Mouse (Mus musculus) midbrain, embryonic 16.5 days (tissue): ENCODE data around the gene Enpp1. TPM values are rescaled to one million over a fixed set of nuclear protein-coding genes. Genes with fewer than 3 reads are reported as not detected.

Experiments
- ATAC-seq: fragments of 200-750 bp; cut with Nextera tagmentation; 2 replicates; pipeline ENCODE4 v1.8.0; 2017; ENCODE audit warnings: moderate TSS enrichment
- H3K27ac ChIP-seq: fragments of 300-500 bp; sonication (generic); 2 replicates; pipeline ENCODE4 v1.5.1; 2014; ENCODE audit warnings: mild to moderate bottlenecking, low read length, mixed read lengths
- H3K27me3 ChIP-seq: fragments of 300-500 bp; sonication (generic); 2 replicates; pipeline ENCODE4 v1.6.1; 2014; ENCODE audit warnings: low read depth, low read length, mixed read lengths; ENCODE audit not compliant: control insufficient read depth, insufficient read depth
- H3K36me3 ChIP-seq: fragments of 300-500 bp; sonication (generic); 2 replicates; pipeline ENCODE4 v1.6.1; 2014; ENCODE audit warnings: mild to moderate bottlenecking, low read length, moderate library complexity, mixed read lengths; ENCODE audit not compliant: control insufficient read depth, insufficient read depth
- H3K4me1 ChIP-seq: fragments of 300-500 bp; sonication (generic); 2 replicates; pipeline ENCODE4 v1.6.1; 2014; ENCODE audit warnings: mild to moderate bottlenecking, low read length, mixed read lengths; ENCODE audit not compliant: control insufficient read depth, insufficient read depth
- H3K4me2 ChIP-seq: fragments of 300-500 bp; sonication (generic); 2 replicates; pipeline ENCODE4 v1.6.1; 2014; ENCODE audit warnings: mild to moderate bottlenecking, low read length, mixed read lengths
- H3K4me3 ChIP-seq: fragments of 300-500 bp; sonication (generic); 2 replicates; pipeline ENCODE4 v1.5.1; 2014; ENCODE audit warnings: low read depth, mild to moderate bottlenecking, low read length, moderate library complexity, mixed read lengths
- H3K9ac ChIP-seq: fragments of 300-500 bp; sonication (generic); 2 replicates; pipeline ENCODE4 v1.6.1; 2014; ENCODE audit warnings: low read depth, low read length, mixed read lengths
- H3K9me3 ChIP-seq: fragments of 300-500 bp; sonication (generic); replicated peaks from 2 replicates; pipeline ENCODE4 v1.6.1; 2014; ENCODE audit warnings: mild to moderate bottlenecking, low read length, mixed read lengths; ENCODE audit not compliant: control insufficient read depth, poor library complexity, severe bottlenecking
- WGBS: fragments of 180-500 bp; shearing (Covaris S2); extraction: QIAGEN DNeasy Blood & Tissue Kit; methylation state at CpG from one replicate; pipeline ENCODE4 v1.1.7; 2014; 5-methylcytosine and 5-hydroxymethylcytosine counted together
- polyA plus RNA-seq: library from polyadenylated mRNA; unstranded; fragments of >200 nt; fragmentation: Nextera tagmentation; extraction: Ambion mirVana; gene quantifications from 2 replicates; pipeline ENCODE4 v1.2.1, GENCODE M21; 2015

Gene Enpp1
- polyA plus RNA-seq, 1 experiment from 2014 or later, result 3.3 TPM

DNA sequence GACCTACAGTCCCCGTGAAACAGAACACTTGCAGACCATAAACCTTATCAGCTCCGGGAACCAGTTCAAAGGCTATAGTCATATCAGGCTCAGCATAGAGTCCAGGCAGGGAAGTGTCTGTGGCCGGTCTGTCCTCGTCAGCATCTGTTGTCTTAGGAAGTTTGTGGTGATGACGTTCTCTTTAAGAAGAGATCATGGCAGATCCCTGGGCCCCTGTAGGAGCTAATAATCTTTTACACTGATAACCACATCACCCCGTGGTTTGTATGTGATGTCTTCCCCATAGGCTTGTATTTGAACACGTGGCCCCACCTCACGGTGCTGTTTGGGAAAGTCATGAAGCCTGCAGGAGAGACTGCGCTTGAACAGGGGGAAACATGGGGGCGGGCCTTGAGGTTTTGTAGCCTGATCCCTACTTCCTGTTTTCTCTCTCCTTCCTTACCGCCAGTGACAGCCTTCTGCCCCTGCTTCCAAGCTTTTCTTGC lies 76.6 kb downstream of the Enpp1 start:
- 88% methylated on average over 11 of the region's 11 CpGs for WGBS
- no peak overlapping the region for H3K4me3 ChIP-seq

DNA sequence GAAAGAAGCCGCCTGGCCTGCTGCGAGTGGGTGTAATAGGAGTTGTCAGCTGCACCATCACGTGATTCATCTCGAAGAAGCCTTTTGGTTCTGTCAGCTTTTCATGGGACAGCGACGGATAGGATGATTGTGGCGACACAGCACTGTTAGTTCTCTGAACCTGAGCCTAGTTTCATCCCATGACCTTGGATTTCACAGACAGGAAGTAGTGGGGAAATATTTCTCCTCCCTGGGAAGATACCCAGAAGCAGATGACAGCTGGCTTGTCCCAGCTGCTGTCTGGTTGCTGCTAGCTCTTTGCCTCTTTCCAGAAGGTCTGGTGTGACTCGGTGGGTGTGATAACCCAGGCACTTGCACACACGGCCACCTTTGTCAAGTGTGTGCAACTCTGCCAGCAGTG lies 77.7 kb downstream of the Enpp1 start:
- H3K27me3 ChIP-seq, result no peaks in the 10 kb centered on the region
- H3K9me3 ChIP-seq, result no peaks in the 10 kb centered on the region
- H3K4me1 ChIP-seq, result no peaks in the 10 kb centered on the region
- ATAC-seq, result no peak
- no peak overlapping the region for H3K9ac ChIP-seq
- no peak overlapping the region for H3K27ac ChIP-seq
- H3K4me2 ChIP-seq, result no peak overlapping the region
- no peak overlapping the region for H3K4me3 ChIP-seq
- no peaks in the 10 kb centered on the region for H3K36me3 ChIP-seq
- WGBS, result 81% methylated on average over 9 of the region's 9 CpGs

More for the DNA sequence above, 76.6 kb downstream of the Enpp1 start:
- H3K36me3 ChIP-seq, result no peaks in the 10 kb centered on the region
- no peak overlapping the region for H3K4me2 ChIP-seq
- H3K4me1 ChIP-seq, result no peaks in the 10 kb centered on the region
- H3K9me3 ChIP-seq, result no peaks in the 10 kb centered on the region
- no peak for ATAC-seq
- no peak overlapping the region for H3K9ac ChIP-seq
- no peak overlapping the region for H3K27ac ChIP-seq
- no peaks in the 10 kb centered on the region for H3K27me3 ChIP-seq

DNA sequence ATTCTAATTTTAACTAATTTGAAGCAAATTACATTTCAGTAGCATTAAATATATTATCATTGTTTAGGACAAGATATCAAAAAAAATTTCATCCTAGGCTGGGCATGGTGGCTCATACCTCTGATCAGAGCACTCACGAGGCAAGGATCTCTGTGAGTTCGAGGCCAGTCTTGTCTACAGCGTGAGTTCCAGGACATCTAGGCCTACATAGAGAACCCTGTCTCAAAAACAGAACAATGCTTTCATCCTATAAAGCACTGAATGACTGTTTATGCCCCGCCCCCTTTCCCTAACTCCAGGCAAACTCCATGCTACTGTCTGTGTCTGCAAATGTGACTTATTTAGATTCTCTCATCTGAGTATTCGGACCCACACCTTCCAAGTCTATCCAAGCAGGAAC lies 80.8 kb downstream of the Enpp1 start:
- Histone ChIP-seq H3K4me3 (no peak overlapping the region), H3K9ac (no peak overlapping the region), H3K27ac (no peak overlapping the region), H3K4me1 (no peaks in the 10 kb centered on the region), H3K4me2 (no peak overlapping the region), H3K27me3 (no peaks in the 10 kb centered on the region), H3K9me3 (no peaks in the 10 kb centered on the region), H3K36me3 (no peaks in the 10 kb centered on the region)
- WGBS, result 89% methylated on average over 5 of the region's 5 CpGs
- ATAC-seq, result 0 out of 2 replicates have a peak, but pooled peaks have one; percentile 50

DNA sequence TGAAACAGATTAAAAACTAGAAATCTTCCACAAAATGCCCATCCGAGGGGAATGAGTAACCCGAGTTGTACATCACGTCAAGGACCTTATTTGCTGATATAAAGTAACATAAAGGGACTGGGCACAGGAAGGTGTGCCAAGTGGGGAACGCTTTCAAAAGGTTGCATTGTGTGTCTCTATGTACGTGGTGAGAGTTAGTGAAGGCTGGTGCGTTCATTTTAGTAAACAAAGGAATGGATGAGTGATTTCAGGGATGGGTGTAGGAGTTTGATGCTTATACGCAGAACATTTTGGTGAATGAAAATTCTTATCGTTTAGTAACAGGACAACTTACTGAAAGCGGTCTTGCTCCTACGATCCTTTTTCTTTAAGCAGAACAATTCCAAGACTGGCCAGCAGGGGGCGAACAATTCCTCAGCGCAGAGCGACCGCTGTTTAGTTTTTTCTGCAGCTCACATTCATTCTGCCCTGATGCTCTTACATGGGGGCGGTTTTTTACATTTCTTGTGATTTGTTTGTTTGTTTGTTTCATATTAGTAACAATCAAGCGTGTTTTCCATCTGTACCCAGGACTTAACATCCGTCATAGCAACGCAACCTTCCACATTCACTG lies 81.4 kb downstream of the Enpp1 start:
- Histone ChIP-seq H3K27me3 (no peaks in the 10 kb centered on the region), H3K4me3 (no peak overlapping the region), H3K4me2 (peak overlapping the region; percentile 40), H3K27ac (no peak overlapping the region), H3K9ac (no peak overlapping the region), H3K36me3 (no peaks in the 10 kb centered on the region), H3K9me3 (no peaks in the 10 kb centered on the region), H3K4me1 (no peaks in the 10 kb centered on the region)
- peak; percentile 64 for ATAC-seq
- WGBS, result 22% methylated on average over 18 of the region's 18 CpGs

DNA sequence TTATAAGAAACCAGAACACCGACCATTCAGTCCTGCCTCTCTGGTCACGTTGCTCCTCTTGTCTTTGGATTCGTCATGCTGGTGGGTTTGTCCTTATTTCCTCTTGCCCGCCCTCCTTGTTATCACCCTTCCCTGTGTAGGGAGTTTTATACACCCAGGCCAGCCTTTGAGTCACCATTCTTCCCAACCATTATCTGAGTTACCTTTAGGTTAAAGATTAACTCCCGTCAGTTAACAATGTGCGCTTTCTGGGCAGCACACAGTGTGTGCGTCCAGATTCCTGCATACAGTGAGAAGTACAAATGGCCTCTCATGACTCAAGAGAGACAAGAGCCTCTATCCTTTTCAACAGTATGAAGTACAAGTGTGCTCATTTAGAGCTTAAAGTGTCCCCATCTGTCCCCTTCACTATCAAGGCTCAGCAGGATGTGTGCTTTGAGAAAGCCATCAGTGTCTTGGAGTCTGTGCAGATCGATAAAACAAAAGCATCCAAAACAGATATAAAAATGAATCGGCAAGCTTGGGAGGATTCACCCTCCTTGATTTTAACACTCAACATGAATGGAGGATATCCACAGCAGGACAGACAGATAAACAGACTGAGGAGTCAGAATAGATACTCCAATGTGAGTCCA lies 82.8 kb downstream of the Enpp1 start:
- no peaks in the 10 kb centered on the region for H3K4me1 ChIP-seq
- WGBS, result 84% methylated on average over 9 of the region's 9 CpGs
- ATAC-seq, result no peak

DNA sequence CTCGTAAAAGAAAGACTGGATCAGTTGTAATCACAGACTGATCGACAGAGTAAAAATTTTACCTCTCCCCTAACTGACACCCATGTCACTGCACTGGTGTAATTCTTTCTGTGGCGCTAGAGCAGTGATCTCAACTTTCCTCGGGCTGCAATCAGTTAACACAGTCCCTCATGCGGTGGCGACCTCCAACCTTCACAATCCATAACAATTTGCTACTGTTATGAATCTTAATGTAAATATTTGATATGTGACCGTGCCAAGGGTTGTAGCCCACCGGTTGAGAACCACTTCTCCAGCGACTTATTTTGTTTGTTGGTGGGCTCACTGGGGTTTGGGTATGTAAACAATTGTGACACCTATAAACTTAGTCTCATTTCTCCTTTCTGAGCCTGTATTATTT lies 83.5 kb downstream of the Enpp1 start:
- Histone ChIP-seq H3K27ac (no peak overlapping the region), H3K4me2 (no peak overlapping the region), H3K4me3 (no peak overlapping the region), H3K27me3 (no peaks in the 10 kb centered on the region), H3K36me3 (no peaks in the 10 kb centered on the region), H3K9ac (no peak overlapping the region), H3K4me1 (no peaks in the 10 kb centered on the region), H3K9me3 (no peaks in the 10 kb centered on the region)
- WGBS, result 88% methylated on average over 9 of the region's 9 CpGs
- ATAC-seq, result no peak

More for the DNA sequence above, 82.8 kb downstream of the Enpp1 start:
- no peaks in the 10 kb centered on the region for H3K27me3 ChIP-seq
- no peak overlapping the region for H3K9ac ChIP-seq
- H3K36me3 ChIP-seq, result no peaks in the 10 kb centered on the region
- no peak overlapping the region for H3K27ac ChIP-seq
- no peak overlapping the region for H3K4me3 ChIP-seq
- no peaks in the 10 kb centered on the region for H3K9me3 ChIP-seq
- H3K4me2 ChIP-seq, result no peak overlapping the region

DNA sequence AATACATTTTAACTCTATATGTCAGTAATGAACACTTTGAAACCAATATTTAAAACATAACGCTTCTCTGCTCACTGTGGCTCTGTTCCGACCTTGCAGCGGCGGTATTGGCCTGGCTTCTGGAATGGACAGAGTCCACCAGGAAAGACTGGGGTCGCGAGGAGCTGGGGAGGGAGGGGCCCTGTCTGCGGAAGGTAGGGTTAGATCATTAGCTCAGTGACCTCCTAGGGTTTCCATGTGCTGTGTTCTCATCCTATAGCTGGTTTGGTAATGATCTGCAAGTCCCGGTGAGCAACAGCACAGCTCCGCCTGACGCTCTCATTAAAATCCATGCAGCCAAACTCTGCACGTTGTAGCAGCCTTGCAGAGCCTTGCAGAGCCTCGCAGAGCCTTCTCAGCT lies 84.7 kb downstream of the Enpp1 start:
- H3K4me3 ChIP-seq, result no peak overlapping the region
- H3K4me2 ChIP-seq, result no peak overlapping the region
- no peaks in the 10 kb centered on the region for H3K9me3 ChIP-seq
- 62% methylated on average over 12 of the region's 12 CpGs for WGBS
- no peak for ATAC-seq
- H3K27me3 ChIP-seq, result no peaks in the 10 kb centered on the region
- H3K9ac ChIP-seq, result no peak overlapping the region
- H3K4me1 ChIP-seq, result no peaks in the 10 kb centered on the region
- H3K27ac ChIP-seq, result no peak overlapping the region
- H3K36me3 ChIP-seq, result no peaks in the 10 kb centered on the region

DNA sequence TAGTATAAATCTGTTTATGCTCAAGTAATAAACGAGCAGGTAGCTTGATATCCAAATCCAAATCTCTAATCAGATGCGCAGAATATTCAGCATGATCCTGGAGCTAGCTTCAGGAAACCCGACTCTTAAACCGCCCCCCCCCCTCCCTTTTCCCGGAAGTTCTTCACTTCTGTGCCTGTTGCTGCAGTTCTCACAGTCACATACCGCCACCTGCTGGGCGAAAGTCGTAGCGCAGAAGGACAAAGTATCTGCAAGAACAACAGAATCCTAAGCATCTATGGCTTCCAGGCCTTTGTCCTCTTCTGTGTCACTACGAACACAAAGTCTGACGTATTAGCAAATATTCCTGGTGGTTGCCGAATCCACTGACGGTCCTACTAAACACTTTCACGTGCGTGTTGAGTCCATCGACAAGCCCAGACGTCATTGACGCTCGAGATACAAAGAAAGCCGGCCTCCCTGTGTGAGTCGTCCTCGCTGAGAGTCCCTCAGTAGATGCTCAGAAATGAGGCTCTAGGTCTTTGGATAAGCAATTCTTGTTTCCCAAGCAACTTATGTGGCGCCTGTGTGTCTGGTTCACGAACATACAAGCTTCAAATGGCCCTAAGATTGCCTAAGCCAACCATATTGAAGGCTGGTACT lies 86.8 kb downstream of the Enpp1 start:
- ATAC-seq, result peak; percentile 62
- peak overlapping the region; percentile 38; the same call in 1 of the 2 replicates for H3K9ac ChIP-seq
- H3K36me3 ChIP-seq, result no peaks in the 10 kb centered on the region
- H3K4me3 ChIP-seq, result no peak overlapping the region
- no peak overlapping the region for H3K27ac ChIP-seq
- H3K4me2 ChIP-seq, result peak overlapping the region; percentile 41
- no peaks in the 10 kb centered on the region for H3K4me1 ChIP-seq
- H3K27me3 ChIP-seq, result no peaks in the 10 kb centered on the region
- WGBS, result 35% methylated on average over 24 of the region's 24 CpGs
- H3K9me3 ChIP-seq, result no peaks in the 10 kb centered on the region

DNA sequence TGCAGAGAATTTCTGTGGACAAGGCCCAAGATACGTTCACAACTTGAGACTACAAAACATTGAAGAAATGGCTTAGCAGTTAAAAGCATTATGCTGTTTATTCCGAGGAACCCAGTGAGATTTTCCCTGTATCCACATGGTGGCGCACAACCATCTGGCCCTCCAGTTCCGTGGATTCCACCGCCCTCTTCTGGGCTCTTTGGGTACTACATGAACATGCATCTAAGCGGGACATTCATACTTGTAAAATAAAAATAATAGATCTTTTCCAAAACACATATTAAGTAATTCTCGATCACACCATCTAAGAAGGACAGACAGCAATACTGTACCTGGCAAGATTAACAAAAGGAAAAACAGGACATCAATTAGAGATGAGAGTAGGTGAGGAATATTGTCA lies 89.4 kb downstream of the Enpp1 start:
- no peak overlapping the region for H3K27ac ChIP-seq
- H3K9me3 ChIP-seq, result no peaks in the 10 kb centered on the region; the same call in 1 of the 2 replicates
- H3K36me3 ChIP-seq, result no peaks in the 10 kb centered on the region
- H3K27me3 ChIP-seq, result no peaks in the 10 kb centered on the region
- H3K4me1 ChIP-seq, result no peaks in the 10 kb centered on the region
- ATAC-seq, result no peak
- no peak overlapping the region for H3K4me3 ChIP-seq
- 23% methylated on average over 7 of the region's 7 CpGs for WGBS
- H3K9ac ChIP-seq, result no peak overlapping the region
- no peak overlapping the region for H3K4me2 ChIP-seq
